Mouse (Mus musculus) embryonic facial prominence, embryonic 10.5 days (tissue): ENCODE data around the gene Tent5c. TPM values are rescaled to one million over a fixed set of nuclear protein-coding genes. Genes with fewer than 3 reads are reported as not detected.

Experiments
- DNase-seq: peaks from one replicate; pipeline ENCODE4 v3.0.0-alpha.2; 2017; ENCODE audit warnings: low spot score
- H3K27ac ChIP-seq: fragments of 300-500 bp; sonication (generic); replicated peaks from 2 replicates; pipeline ENCODE4 v1.5.1; 2016; ENCODE audit warnings: mild to moderate bottlenecking
- H3K27me3 ChIP-seq: fragments of 300-500 bp; sonication (generic); replicated peaks from 2 replicates; pipeline ENCODE4 v1.6.1; 2016; ENCODE audit warnings: low read depth, mild to moderate bottlenecking; ENCODE audit not compliant: poor library complexity, severe bottlenecking
- H3K36me3 ChIP-seq: fragments of 300-500 bp; sonication (generic); replicated peaks from 2 replicates; pipeline ENCODE4 v1.6.1; 2016; ENCODE audit warnings: mild to moderate bottlenecking, moderate library complexity
- H3K4me1 ChIP-seq: fragments of 300-500 bp; sonication (generic); 2 replicates; pipeline ENCODE4 v1.6.1; 2016
- H3K4me3 ChIP-seq: fragments of 300-500 bp; sonication (generic); 2 replicates; pipeline ENCODE4 v1.5.1; 2016; ENCODE audit warnings: mild to moderate bottlenecking, moderate library complexity
- H3K9me3 ChIP-seq: fragments of 300-500 bp; sonication (generic); 2 replicates; pipeline ENCODE4 v1.6.1; 2016; ENCODE audit warnings: mild to moderate bottlenecking
- WGBS: fragments of 180-500 bp; shearing (Covaris S2); methylation state at CpG from one replicate; pipeline ENCODE4 v1.1.7; 2016; 5-methylcytosine and 5-hydroxymethylcytosine counted together
- polyA plus RNA-seq: library from polyadenylated mRNA; unstranded; fragments of >200 nt; fragmentation: Nextera tagmentation; extraction: Ambion mirVana; gene quantifications from 2 replicates; pipeline ENCODE4 v1.2.1, GENCODE M21; 2016

Gene Tent5c
- polyA plus RNA-seq, 1 experiment from 2014 or later: 1.7 TPM

DNA sequence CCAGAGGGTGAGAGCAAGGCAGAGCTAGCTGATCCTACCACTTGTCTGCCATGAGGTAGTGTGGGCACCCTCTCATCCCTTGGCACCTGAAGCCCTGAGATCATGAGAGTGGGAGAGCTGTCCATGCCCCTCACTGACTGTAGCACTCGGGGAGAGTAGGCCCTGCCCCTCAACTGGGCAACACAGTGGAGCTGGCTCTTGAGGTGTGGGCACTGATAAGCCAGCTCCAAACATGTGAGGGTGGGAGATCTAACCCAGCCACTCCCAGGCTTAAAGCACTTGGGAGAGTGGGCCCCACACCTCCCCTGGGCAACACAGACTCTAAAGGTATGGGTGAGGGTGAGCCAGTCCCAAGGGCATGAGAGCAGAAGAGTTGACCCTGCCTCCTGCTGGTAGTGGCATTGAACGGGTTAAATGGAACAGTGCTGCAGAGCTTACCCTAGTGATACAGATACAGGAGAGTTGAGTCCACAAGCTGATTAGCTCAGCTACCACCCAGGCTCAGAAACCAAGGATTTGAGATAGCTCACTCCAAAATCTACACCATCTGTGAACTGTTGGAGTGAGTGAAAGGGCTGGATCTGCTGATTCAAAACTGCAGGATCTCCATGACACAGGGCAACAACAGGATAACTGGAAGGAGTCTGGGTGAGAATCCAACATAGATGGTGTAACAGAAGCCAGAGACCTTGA, 80.6 kb downstream of the Tent5c start:
- Histone ChIP-seq H3K4me1 (no peaks in the 10 kb centered on the region), H3K36me3 (no peaks in the 10 kb centered on the region), H3K4me3 (no peak overlapping the region), H3K27ac (no peak overlapping the region), H3K27me3 (no peaks in the 10 kb centered on the region), H3K9me3 (no peaks in the 10 kb centered on the region)
- no peak for DNase-seq
- WGBS: 74% methylated on average over 2 of the region's 2 CpGs

DNA sequence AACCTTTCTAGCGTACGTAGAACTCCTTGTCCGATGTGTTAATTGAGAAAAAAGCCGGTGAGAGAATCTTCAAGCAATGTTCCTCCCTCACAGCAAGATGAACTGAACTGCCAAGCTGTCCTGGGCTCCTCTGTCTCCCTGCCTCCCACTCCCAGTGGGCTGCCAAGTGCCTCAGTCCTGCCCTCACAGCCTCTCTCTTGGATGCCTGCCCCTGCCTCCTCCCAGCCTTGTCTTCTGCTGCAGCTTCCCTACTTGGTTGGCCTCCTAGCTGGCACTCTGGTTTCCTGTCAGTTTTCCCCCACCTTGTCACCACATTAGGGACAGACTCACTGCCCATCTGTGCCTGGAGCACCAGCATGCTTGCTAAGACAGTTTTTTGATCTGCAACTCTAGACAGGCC, 86.5 kb downstream of the Tent5c start:
- H3K4me3 ChIP-seq: no peak overlapping the region
- no peaks in the 10 kb centered on the region for H3K4me1 ChIP-seq
- no peaks in the 10 kb centered on the region for H3K36me3 ChIP-seq
- no peak for DNase-seq
- H3K9me3 ChIP-seq: no peaks in the 10 kb centered on the region
- no peaks in the 10 kb centered on the region for H3K27me3 ChIP-seq
- WGBS: 88% methylated on average over 4 of the region's 4 CpGs
- no peak overlapping the region for H3K27ac ChIP-seq

Other genes starting within 250 kb of the Tent5c start
- 57.8 and 65.6 TPM in 2 replicates for gene Man1a2, start 196.2 kb upstream of the Tent5c start, polyA plus RNA-seq